Comparison of ENCODE assay signal across 9 mouse cellular contexts in genomic region chr1:89967585-89967984, GRCm38 (mm10). TPM values are rescaled to one million over a fixed set of nuclear protein-coding genes. Genes with fewer than 3 reads are reported as not detected.
DNase-seq lines count a peak whose midpoint lies in the region; ATAC-seq lines count a peak whose summit lies in the region.
"Had no signal": no experiment of that assay in that cellular context is flagged by ENCODE, and none has a peak within 500 bp of the region (broad histone marks: within the 10 kb centered on the region; RNA-seq: fewer than 3 reads in every experiment).

No protein-coding gene starts in this region.

- no peaks in the 10 kb centered on the region for H3K4me1 ChIP-seq in kidney, embryonic 14.5 days (ENCODE audit: control insufficient read depth, insufficient read depth, low read length)
- H3K4me1 ChIP-seq in embryonic facial prominence, embryonic 11.5 days (ENCODE audit: control insufficient read depth, insufficient read depth, low read length) = no peaks in the 10 kb centered on the region
- H3K4me1 ChIP-seq in hindbrain, embryonic 11.5 days (replicated peaks; ENCODE audit: control insufficient read depth, insufficient read depth, low read length) = peaks cover 7% of the 10 kb centered on the region
- H3K4me1 ChIP-seq in midbrain, embryonic 15.5 days = peaks cover 18% of the 10 kb centered on the region

- H3K36me3 ChIP-seq in kidney, embryonic 14.5 days (ENCODE audit: control insufficient read depth, insufficient read depth, low read length) = no peaks in the 10 kb centered on the region
- H3K36me3 ChIP-seq in embryonic facial prominence, embryonic 11.5 days (replicated peaks; ENCODE audit: control insufficient read depth, insufficient read depth, low read depth, low read length) = no peaks in the 10 kb centered on the region
- H3K36me3 ChIP-seq in hindbrain, embryonic 11.5 days (ENCODE audit: control insufficient read depth, insufficient read depth, low read length) = no peaks in the 10 kb centered on the region
- no peaks in the 10 kb centered on the region for H3K36me3 ChIP-seq in midbrain, embryonic 15.5 days (replicated peaks)

- DNase-seq in kidney, postnatal 4 days = no peak
- DNase-seq in embryonic facial prominence, embryonic 11.5 days (ENCODE audit: low spot score) = no peak
- DNase-seq in hindbrain, embryonic 11.5 days (ENCODE audit: low spot score) = no peak
- no peak for DNase-seq in urinary bladder, adult 18-20 months (ENCODE audit: low spot score in 2 of 2)
- no peak for DNase-seq in spleen, adult 18-20 months
- DNase-seq: kidney, adult 2 months had no signal

- no peak overlapping the region for H3K27ac ChIP-seq in kidney, embryonic 14.5 days (ENCODE audit: low read depth, low read length)
- H3K27ac ChIP-seq in embryonic facial prominence, embryonic 11.5 days (replicated peaks; ENCODE audit: low read depth, low read length) = no peak overlapping the region
- no peak overlapping the region for H3K27ac ChIP-seq in hindbrain, embryonic 11.5 days (ENCODE audit: low read depth, low read length)
- no peak overlapping the region for H3K27ac ChIP-seq in midbrain, embryonic 15.5 days

- H3K9me3 ChIP-seq in kidney, embryonic 14.5 days (ENCODE audit: control insufficient read depth, low read length) = no peaks in the 10 kb centered on the region
- no peaks in the 10 kb centered on the region for H3K9me3 ChIP-seq in embryonic facial prominence, embryonic 11.5 days (replicated peaks; ENCODE audit: control insufficient read depth, low read length)
- no peaks in the 10 kb centered on the region for H3K9me3 ChIP-seq in hindbrain, embryonic 11.5 days (ENCODE audit: control insufficient read depth, low read length)
- no peaks in the 10 kb centered on the region for H3K9me3 ChIP-seq in midbrain, embryonic 15.5 days

- H3K4me2 ChIP-seq in kidney, embryonic 14.5 days (replicated peaks; ENCODE audit: low read depth, low read length) = peak overlapping the region; percentile 100
- H3K4me2 ChIP-seq in embryonic facial prominence, embryonic 11.5 days (ENCODE audit: low read depth, low read length) = peak overlapping the region; percentile 91; the same call in 1 of the 2 replicates
- peak overlapping the region; percentile 98 for H3K4me2 ChIP-seq in hindbrain, embryonic 11.5 days (replicated peaks; ENCODE audit: low read depth, low read length)
- peak overlapping the region; percentile 98 for H3K4me2 ChIP-seq in midbrain, embryonic 15.5 days

- 13% methylated on average over 9 of the region's 9 CpGs for WGBS in kidney, embryonic 14.5 days
- 21% methylated on average over 9 of the region's 9 CpGs for WGBS in embryonic facial prominence, embryonic 11.5 days
- 21% methylated on average over 9 of the region's 9 CpGs for WGBS in hindbrain, embryonic 11.5 days
- WGBS in midbrain, embryonic 15.5 days = 15% methylated on average over 9 of the region's 9 CpGs

- no peak for ATAC-seq in kidney, embryonic 14.5 days (ENCODE audit: low FRiP score, low TSS enrichment)
- ATAC-seq in embryonic facial prominence, embryonic 11.5 days (replicated peaks; ENCODE audit: insufficient number of reproducible peaks, low FRiP score, low TSS enrichment, low read depth) = no peak
- ATAC-seq in hindbrain, embryonic 11.5 days (ENCODE audit: low FRiP score) = no peak
- peak; percentile 58 for ATAC-seq in midbrain, embryonic 15.5 days (replicated peaks)
- ATAC-seq in megakaryocyte-erythroid progenitor cell, adult 5-6 weeks (replicated peaks; ENCODE audit: low FRiP score, low TSS enrichment, poor library complexity, severe bottlenecking) = no peak

- peaks cover 60% of the 10 kb centered on the region for H3K27me3 ChIP-seq in kidney, embryonic 14.5 days (ENCODE audit: control insufficient read depth, insufficient read depth, low read length)
- H3K27me3 ChIP-seq in embryonic facial prominence, embryonic 11.5 days (ENCODE audit: control insufficient read depth, insufficient read depth, low read length) = peaks cover 23% of the 10 kb centered on the region
- peaks cover 38% of the 10 kb centered on the region for H3K27me3 ChIP-seq in hindbrain, embryonic 11.5 days (ENCODE audit: control insufficient read depth, insufficient read depth, low read length)
- H3K27me3 ChIP-seq in midbrain, embryonic 15.5 days (replicated peaks) = peaks cover 46% of the 10 kb centered on the region

- H3K9ac ChIP-seq in kidney, embryonic 14.5 days (ENCODE audit: low read depth, low read length) = no peak overlapping the region
- no peak overlapping the region for H3K9ac ChIP-seq in embryonic facial prominence, embryonic 11.5 days (replicated peaks; ENCODE audit: low read length)
- H3K9ac ChIP-seq in hindbrain, embryonic 11.5 days (ENCODE audit: low read depth, low read length) = no peak overlapping the region
- H3K9ac ChIP-seq in midbrain, embryonic 15.5 days = peak overlapping the region; percentile 53; the same call in 1 of the 2 replicates

- H3K4me3 ChIP-seq in kidney, embryonic 14.5 days (ENCODE audit: low read length) = peak overlapping the region; percentile 62
- peak overlapping the region; percentile 59 for H3K4me3 ChIP-seq in embryonic facial prominence, embryonic 11.5 days (ENCODE audit: low read depth, low read length)
- H3K4me3 ChIP-seq in hindbrain, embryonic 11.5 days (ENCODE audit: low read depth, low read length) = peak overlapping the region; percentile 57
- peak overlapping the region; percentile 60 for H3K4me3 ChIP-seq in midbrain, embryonic 15.5 days

RNA-seq across cellular contexts. Expression of gene Gbx2, which starts 36.6 kb away (rescaled TPM):
- polyA plus RNA-seq in kidney, embryonic 14.5 days (2014; fragmentation: Nextera tagmentation; extraction: Ambion mirVana) = 0.10 and 0.18 TPM in 2 replicates
- polyA plus RNA-seq in embryonic facial prominence, embryonic 11.5 days (2014; fragmentation: Nextera tagmentation; extraction: Ambion mirVana) = 5.5 and 7.2 TPM in 2 replicates
- 30.0 and 36.2 TPM in 2 replicates for polyA plus RNA-seq in hindbrain, embryonic 11.5 days (2014; fragmentation: Nextera tagmentation; extraction: Ambion mirVana)
- polyA plus RNA-seq in midbrain, embryonic 15.5 days (2015; fragmentation: Nextera tagmentation; extraction: Ambion mirVana) = 18.4 and 23.8 TPM in 2 replicates
- total RNA-seq in megakaryocyte-erythroid progenitor cell, adult 5-6 weeks (2014; fragmentation: Nextera tagmentation) = not detected in 2 replicates
- 1.6 and 4.5 TPM in 2 replicates for total RNA-seq in megakaryocyte-erythroid progenitor cell, adult 5-6 weeks (2017)
- polyA plus RNA-seq: kidney, adult 2 months had no signal

RNA-seq across cellular contexts. Expression of gene Asb18, which starts 46.9 kb away (rescaled TPM):
- not detected in 2 replicates for polyA plus RNA-seq in kidney, embryonic 14.5 days (2014; fragmentation: Nextera tagmentation; extraction: Ambion mirVana)
- polyA plus RNA-seq in embryonic facial prominence, embryonic 11.5 days (2014; fragmentation: Nextera tagmentation; extraction: Ambion mirVana) = not detected in 2 replicates
- 0.19 and 0.25 TPM in 2 replicates for polyA plus RNA-seq in hindbrain, embryonic 11.5 days (2014; fragmentation: Nextera tagmentation; extraction: Ambion mirVana)
- 0.45 and 0.54 TPM in 2 replicates for polyA plus RNA-seq in midbrain, embryonic 15.5 days (2015; fragmentation: Nextera tagmentation; extraction: Ambion mirVana)
- not detected in 2 replicates for total RNA-seq in megakaryocyte-erythroid progenitor cell, adult 5-6 weeks (2014; fragmentation: Nextera tagmentation)
- total RNA-seq in megakaryocyte-erythroid progenitor cell, adult 5-6 weeks (2017) = not detected in 2 replicates
